Mouse (Mus musculus): ENCODE measurements at regions not wholly inside any gene's neighbourhood (a gene's known extent, or its start where the extent isn't known, plus 50 kb on each side); places are given as distances from the start of the nearest gene placed in this dataset.
A peak's percentile ranks its signal among the peaks of the same experiment; 100 is the strongest.

GRCm38 (mm10) chr9:43924795-43925194 lies 118.4 kb upstream of the Thy1 start:
- DNase-seq (ENCODE audit: low spot score in 2 of 2): peak in 1 of 2 experiments; percentile 55
- intact Hi-C loops (cut with DNase I): loop anchor here (5.0 kb wide), 1 partner anchor 182 kb away; the partner anchor contains the start of gene Nectin1

- intact Hi-C loops (cut with DNase I): no loop called here
- no peak for DNase-seq (ENCODE audit: low spot score in 2 of 2)
These were observed 113.7 kb upstream of the Thy1 start for GRCm38 (mm10) chr9:43929312-43930036.

- DNase-seq (ENCODE audit: low spot score in 2 of 2): no peak
- intact Hi-C loops (cut with DNase I): no loop called here
These were observed 113.2 kb upstream of the Thy1 start for GRCm38 (mm10) chr9:43930037-43930404.

- intact Hi-C loops (cut with DNase I): no loop called here
- no peak for DNase-seq (ENCODE audit: low spot score in 2 of 2)
These were observed 112.7 kb upstream of the Thy1 start for GRCm38 (mm10) chr9:43930476-43930875.

- DNase-seq (ENCODE audit: low spot score in 2 of 2): no peak
- intact Hi-C loops (cut with DNase I): no loop called here
These were observed 109.0 kb upstream of the Thy1 start for GRCm38 (mm10) chr9:43934012-43934690.

GRCm38 (mm10) chr9:43934691-43935064 lies 108.5 kb upstream of the Thy1 start:
- intact Hi-C loops (cut with DNase I): no loop called here
- no peak for DNase-seq (ENCODE audit: low spot score in 2 of 2)

GRCm38 (mm10) chr9:43939336-43939735 lies 103.8 kb upstream of the Thy1 start:
- intact Hi-C loops (cut with DNase I): no loop called here
- DNase-seq (ENCODE audit: low spot score in 2 of 2): no peak

- intact Hi-C loops (cut with DNase I): no loop called here
- no peak for DNase-seq (ENCODE audit: low spot score in 2 of 2)
These were observed 101.0 kb upstream of the Thy1 start for GRCm38 (mm10) chr9:43942147-43942546.

- DNase-seq (ENCODE audit: low spot score in 2 of 2): no peak
- intact Hi-C loops (cut with DNase I): no loop called here
These were observed 99.7 kb upstream of the Thy1 start for GRCm38 (mm10) chr9:43943522-43943921.

- DNase-seq (ENCODE audit: low spot score in 2 of 2): no peak
- intact Hi-C loops (cut with DNase I): no loop called here
These were observed 98.1 kb upstream of the Thy1 start for GRCm38 (mm10) chr9:43944816-43945741.

GRCm38 (mm10) chr9:43945997-43946649 lies 97.1 kb upstream of the Thy1 start:
- no peak for DNase-seq (ENCODE audit: low spot score in 2 of 2)
- intact Hi-C loops (cut with DNase I): no loop called here

- DNase-seq (ENCODE audit: low spot score in 2 of 2): no peak
- intact Hi-C loops (cut with DNase I): no loop called here
These were observed 96.1 kb upstream of the Thy1 start for GRCm38 (mm10) chr9:43947089-43947488.

GRCm38 (mm10) chr9:43947490-43948150 lies 95.6 kb upstream of the Thy1 start:
- intact Hi-C loops (cut with DNase I): no loop called here
- DNase-seq (ENCODE audit: low spot score in 2 of 2): no peak

GRCm38 (mm10) chr9:43953128-43953527 lies 90.1 kb upstream of the Thy1 start:
- intact Hi-C loops (cut with DNase I): no loop called here
- DNase-seq (ENCODE audit: low spot score in 2 of 2): no peak

GRCm38 (mm10) chr9:43959541-43959940 lies 83.6 kb upstream of the Thy1 start:
- DNase-seq (ENCODE audit: low spot score in 2 of 2): no peak
- intact Hi-C loops (cut with DNase I): no loop called here

GRCm38 (mm10) chr9:43961431-43961830 lies 81.8 kb upstream of the Thy1 start:
- DNase-seq (ENCODE audit: low spot score in 2 of 2): peak; percentile 40
- intact Hi-C loops (cut with DNase I): no loop called here

GRCm38 (mm10) chr9:43965171-43965570 lies 78.0 kb upstream of the Thy1 start:
- intact Hi-C loops (cut with DNase I): no loop called here
- DNase-seq (ENCODE audit: low spot score in 2 of 2): no peak

GRCm38 (mm10) chr9:43965811-43966210 lies 77.4 kb upstream of the Thy1 start:
- intact Hi-C loops (cut with DNase I): no loop called here
- DNase-seq (ENCODE audit: low spot score in 2 of 2): no peak

Data from left cerebral cortex, postnatal 14 days (tissue).